Mouse (Mus musculus): ENCODE data around the gene Abl2.

DNA sequence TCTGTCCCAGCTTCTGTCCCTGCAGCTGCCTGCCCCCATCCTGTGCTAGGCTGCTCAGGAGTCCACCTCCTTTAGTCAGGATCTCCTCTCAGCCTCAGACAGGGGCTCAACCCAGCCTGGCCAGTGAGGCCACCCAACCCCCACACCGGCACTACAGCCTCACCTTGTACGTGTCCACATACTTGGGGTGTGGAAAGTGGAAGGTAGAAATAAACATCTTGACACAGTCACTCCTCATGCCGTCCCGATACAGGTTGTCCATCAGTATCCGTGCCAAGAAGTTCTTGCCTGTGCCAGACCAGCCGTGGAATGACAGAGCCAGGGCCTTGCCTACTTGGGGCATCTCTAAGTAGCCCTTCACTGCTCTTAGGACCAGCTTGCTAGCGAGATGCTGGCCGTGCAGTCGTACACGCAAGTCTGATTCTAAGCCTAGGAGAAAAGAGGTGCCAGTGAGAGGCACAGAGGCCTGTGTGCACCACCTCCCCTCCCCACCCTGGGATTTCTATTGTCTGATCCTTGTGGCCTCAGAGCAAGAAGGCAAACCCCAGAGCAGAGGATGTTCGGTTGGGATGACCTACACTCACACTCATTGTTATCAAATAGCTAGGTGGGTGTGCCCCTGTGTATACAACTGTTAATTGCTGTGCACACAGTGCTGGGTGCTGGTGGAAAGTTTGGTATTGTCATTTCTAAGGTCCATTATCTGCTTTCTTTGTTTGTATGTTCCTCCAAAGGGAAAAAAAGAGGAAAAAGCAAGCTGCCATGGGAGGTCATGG lies 110.8 kb downstream of the Abl2 start:
- TF ChIP-seq JUND (conservative IDR thresholded peaks at IDR 0.05; ENCODE audit: low read depth, low read length) (no peak), CHD1 (IDR thresholded peaks at IDR 0.05; ENCODE audit: low read depth, low read length) (no peak), CTCF (conservative IDR thresholded peaks at IDR 0.05 in 1 of 2, IDR thresholded peaks at IDR 0.05 in 1 of 2; ENCODE audit: low read depth in 2 of 2, low read length in 2 of 2) (no peak), ZC3H11A (IDR thresholded peaks at IDR 0.05; ENCODE audit: low read depth, low read length) (no peak), MAX (IDR thresholded peaks at IDR 0.05; ENCODE audit: low read length) (no peak), RCOR1 (conservative IDR thresholded peaks at IDR 0.05; ENCODE audit: low read depth, low read length) (no peak), POLR2A (IDR thresholded peaks at IDR 0.05; ENCODE audit: low read depth, low read length) (no peak), NRF1 (IDR thresholded peaks at IDR 0.05; ENCODE audit: low read depth, low read length) (no peak), TBP (conservative IDR thresholded peaks at IDR 0.05; ENCODE audit: low read depth, low read length) (no peak), GABPA (IDR thresholded peaks at IDR 0.05; ENCODE audit: insufficient replicate concordance, low read depth, low read length) (no peak), ELF1 (IDR thresholded peaks at IDR 0.05; ENCODE audit: low read depth, low read length) (no peak), CHD2 (IDR thresholded peaks at IDR 0.05; ENCODE audit: low read length) (no peak), RAD21 (IDR thresholded peaks at IDR 0.05; ENCODE audit: low read depth, low read length) (no peak), TCF12 (IDR thresholded peaks at IDR 0.05; ENCODE audit: low read depth, low read length) (no peak)
